Mouse (Mus musculus): ENCODE measurements around the gene Olfr589. TPM values are rescaled to one million over a fixed set of nuclear protein-coding genes. Genes with fewer than 3 reads are reported as not detected.
"Not testable (repeated sequence)": the region's sequence is repeated elsewhere in the genome, so short reads cannot be mapped to it uniquely, and the experiment has no call there.

The Olfr589 gene
- polyA plus RNA-seq (2015; fragmentation: Nextera tagmentation; extraction: Ambion mirVana), result not detected in 2 replicates

GRCm38 (mm10) chr7:103156256-103156655 lies at the start of gene Olfr589:
Gene Olfr589 (minus strand): TSS chr7:103156356.
- H3K9ac ChIP-seq (ENCODE audit: low read depth, low read length), result no peak within 1 kb of the TSS
- 77% methylated on average over 2 of the region's 2 CpGs for WGBS
- ATAC-seq, result no peak
- H3K4me3 ChIP-seq (ENCODE audit: low read depth, low read length), result no peak within 1 kb of the TSS
- no peak within 1 kb of the TSS for H3K27ac ChIP-seq (ENCODE audit: low read length)
- no peaks in the 10 kb centered on the region for H3K4me1 ChIP-seq (ENCODE audit: control insufficient read depth, insufficient read depth, low read length)
- no peaks in the 10 kb centered on the region for H3K27me3 ChIP-seq (ENCODE audit: control insufficient read depth, insufficient read depth, low read depth, low read length)
- no peak within 1 kb of the TSS for H3K4me2 ChIP-seq (ENCODE audit: low read length)
- H3K36me3 ChIP-seq (ENCODE audit: control insufficient read depth, insufficient read depth, low read length), result no peaks in the 10 kb centered on the region
- no peaks in the 10 kb centered on the region for H3K9me3 ChIP-seq (replicated peaks; ENCODE audit: control insufficient read depth, low read length, poor library complexity, severe bottlenecking)

DNA sequence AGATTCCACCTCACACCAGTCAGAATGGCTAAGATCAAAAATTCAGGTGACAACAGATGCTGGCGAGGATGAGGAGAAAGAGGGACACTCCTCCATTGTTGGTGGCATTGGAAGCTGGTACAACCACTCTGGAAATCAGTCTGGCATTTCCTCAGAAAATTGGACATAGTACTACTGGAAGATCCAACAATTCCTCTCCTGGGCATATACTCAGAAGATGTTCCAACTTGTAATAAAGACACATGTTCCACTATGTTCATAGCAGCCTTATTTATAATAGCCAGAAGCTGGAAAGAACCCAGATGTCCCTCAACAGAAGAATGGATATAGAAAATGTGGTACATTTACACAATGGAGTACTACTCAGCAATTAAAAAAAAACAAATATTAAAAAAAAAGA lies 28.3 kb upstream of the Olfr589 start, which contains the start of gene Olfr592:
Gene Olfr592 (plus strand): TSS at position 301 of the 400 bp plus-strand sequence.
- not testable (repeated sequence) for H3K27ac ChIP-seq (ENCODE audit: low read length); H3K36me3 ChIP-seq (ENCODE audit: control insufficient read depth, insufficient read depth, low read length); H3K4me1 ChIP-seq (ENCODE audit: control insufficient read depth, insufficient read depth, low read length); H3K27me3 ChIP-seq (ENCODE audit: control insufficient read depth, insufficient read depth, low read depth, low read length); H3K4me2 ChIP-seq (ENCODE audit: low read length); ATAC-seq; H3K4me3 ChIP-seq (ENCODE audit: low read depth, low read length); H3K9me3 ChIP-seq (replicated peaks; ENCODE audit: control insufficient read depth, low read length, poor library complexity, severe bottlenecking); H3K9ac ChIP-seq (ENCODE audit: low read depth, low read length)
- 93% methylated on average over 1 of the region's 1 CpGs for WGBS

- H3K36me3 ChIP-seq (ENCODE audit: control insufficient read depth, insufficient read depth, low read length), result no peaks in the 10 kb centered on the region
- no peak within 1 kb of the TSS for H3K4me3 ChIP-seq (ENCODE audit: low read depth, low read length)
- H3K27ac ChIP-seq (ENCODE audit: low read length), result no peak within 1 kb of the TSS
- no peak within 1 kb of the TSS for H3K4me2 ChIP-seq (ENCODE audit: low read length)
- no peak within 1 kb of the TSS for H3K9ac ChIP-seq (ENCODE audit: low read depth, low read length)
- WGBS, result 79% methylated on average over 1 of the region's 1 CpGs
- ATAC-seq, result no peak
- H3K9me3 ChIP-seq (replicated peaks; ENCODE audit: control insufficient read depth, low read length, poor library complexity, severe bottlenecking), result peaks cover 7% of the 10 kb centered on the region
- H3K27me3 ChIP-seq (ENCODE audit: control insufficient read depth, insufficient read depth, low read depth, low read length), result no peaks in the 10 kb centered on the region
- no peaks in the 10 kb centered on the region for H3K4me1 ChIP-seq (ENCODE audit: control insufficient read depth, insufficient read depth, low read length)
These were observed 22.1 kb upstream of the Olfr589 start, which contains the start of gene Olfr591 for GRCm38 (mm10) chr7:103178240-103178639. Gene Olfr591 (minus strand): TSS chr7:103178340.

GRCm38 (mm10) chr7:103169697-103170096 lies 13.5 kb upstream of the Olfr589 start:
- WGBS, result 85% methylated on average over 5 of the region's 5 CpGs
- no peak for ATAC-seq
- Histone ChIP-seq H3K36me3 (ENCODE audit: control insufficient read depth, insufficient read depth, low read length) (no peaks in the 10 kb centered on the region), H3K4me1 (ENCODE audit: control insufficient read depth, insufficient read depth, low read length) (no peaks in the 10 kb centered on the region), H3K27me3 (ENCODE audit: control insufficient read depth, insufficient read depth, low read depth, low read length) (no peaks in the 10 kb centered on the region), H3K27ac (ENCODE audit: low read length) (no peak overlapping the region), H3K4me2 (ENCODE audit: low read length) (no peak overlapping the region), H3K9me3 (replicated peaks; ENCODE audit: control insufficient read depth, low read length, poor library complexity, severe bottlenecking) (no peaks in the 10 kb centered on the region), H3K9ac (ENCODE audit: low read depth, low read length) (no peak overlapping the region), H3K4me3 (ENCODE audit: low read depth, low read length) (no peak overlapping the region)

- Histone ChIP-seq H3K36me3 (ENCODE audit: control insufficient read depth, insufficient read depth, low read length) (no peaks in the 10 kb centered on the region), H3K27me3 (ENCODE audit: control insufficient read depth, insufficient read depth, low read depth, low read length) (no peaks in the 10 kb centered on the region), H3K27ac (ENCODE audit: low read length) (no peak within 1 kb of the TSS), H3K9ac (ENCODE audit: low read depth, low read length) (no peak within 1 kb of the TSS), H3K4me3 (ENCODE audit: low read depth, low read length) (no peak within 1 kb of the TSS), H3K4me1 (ENCODE audit: control insufficient read depth, insufficient read depth, low read length) (no peaks in the 10 kb centered on the region), H3K4me2 (ENCODE audit: low read length) (no peak within 1 kb of the TSS), H3K9me3 (replicated peaks; ENCODE audit: control insufficient read depth, low read length, poor library complexity, severe bottlenecking) (no peaks in the 10 kb centered on the region)
- WGBS, result 86% methylated on average over 1 of the region's 1 CpGs
- no peak for ATAC-seq
These were observed 15.6 kb downstream of the Olfr589 start, which contains the start of gene Olfr588-ps1 for GRCm38 (mm10) chr7:103140579-103140978. Gene Olfr588-ps1 (plus strand): TSS chr7:103140879.

DNA sequence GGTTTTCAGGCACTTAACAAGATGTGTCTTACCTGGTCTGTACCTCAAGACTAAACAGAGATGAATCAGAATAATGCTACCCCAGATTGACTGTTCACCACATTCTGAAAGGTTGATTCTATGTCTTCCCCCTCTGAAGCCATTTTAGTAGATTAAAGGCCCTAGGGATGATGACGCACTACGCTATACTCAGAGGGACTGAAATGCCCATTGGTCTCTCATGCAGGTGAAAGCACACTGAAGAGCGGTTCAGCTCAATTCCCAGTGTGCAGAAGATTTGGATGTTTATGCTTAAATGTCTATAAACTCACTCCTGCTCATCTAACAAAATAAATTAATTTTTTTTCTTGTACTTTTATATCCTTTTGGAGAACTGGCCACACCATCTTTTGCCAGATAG lies 30.6 kb downstream of the Olfr589 start, which contains the start of gene Olfr586:
Gene Olfr586 (minus strand): TSS at position 101 of the 400 bp plus-strand sequence.
- no peak within 1 kb of the TSS for H3K27ac ChIP-seq (ENCODE audit: low read length)
- H3K9ac ChIP-seq (ENCODE audit: low read depth, low read length), result no peak within 1 kb of the TSS
- no peaks in the 10 kb centered on the region for H3K27me3 ChIP-seq (ENCODE audit: control insufficient read depth, insufficient read depth, low read depth, low read length)
- no peak within 1 kb of the TSS for H3K4me2 ChIP-seq (ENCODE audit: low read length)
- H3K4me1 ChIP-seq (ENCODE audit: control insufficient read depth, insufficient read depth, low read length), result no peaks in the 10 kb centered on the region
- ATAC-seq, result no peak
- WGBS, result 89% methylated on average over 3 of the region's 3 CpGs
- no peak within 1 kb of the TSS for H3K4me3 ChIP-seq (ENCODE audit: low read depth, low read length)
- no peaks in the 10 kb centered on the region; the same call in 1 of the 2 replicates for H3K9me3 ChIP-seq (replicated peaks; ENCODE audit: control insufficient read depth, low read length, poor library complexity, severe bottlenecking)
- H3K36me3 ChIP-seq (ENCODE audit: control insufficient read depth, insufficient read depth, low read length), result no peaks in the 10 kb centered on the region

DNA sequence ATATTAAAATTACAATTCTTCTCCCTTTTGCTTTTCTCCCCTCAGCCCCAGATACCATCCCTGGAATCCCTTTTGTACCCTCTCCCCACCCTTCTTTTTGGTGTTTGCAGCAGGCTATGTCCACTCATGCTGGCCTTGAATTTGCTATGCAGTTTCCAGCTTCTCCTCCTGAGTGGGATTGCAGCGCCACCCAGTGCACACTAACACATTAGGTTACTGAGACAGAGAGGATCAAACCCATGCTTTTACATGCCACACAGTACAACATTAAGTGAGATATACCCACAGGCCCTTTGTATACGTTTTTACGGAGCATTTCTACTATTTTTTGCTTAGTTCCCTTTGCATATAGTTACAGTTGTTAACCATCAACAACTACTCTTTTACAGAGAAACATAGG lies 36.8 kb downstream of the Olfr589 start:
- H3K9me3 ChIP-seq (replicated peaks; ENCODE audit: control insufficient read depth, low read length, poor library complexity, severe bottlenecking), result no peaks in the 10 kb centered on the region
- no peak overlapping the region for H3K27ac ChIP-seq (ENCODE audit: low read length)
- H3K4me1 ChIP-seq (ENCODE audit: control insufficient read depth, insufficient read depth, low read length), result no peaks in the 10 kb centered on the region
- ATAC-seq, result no peak
- no peaks in the 10 kb centered on the region for H3K36me3 ChIP-seq (ENCODE audit: control insufficient read depth, insufficient read depth, low read length)
- H3K27me3 ChIP-seq (ENCODE audit: control insufficient read depth, insufficient read depth, low read depth, low read length), result no peaks in the 10 kb centered on the region
- 54% methylated on average over 3 of the region's 3 CpGs for WGBS
- H3K4me2 ChIP-seq (ENCODE audit: low read length), result no peak overlapping the region
- H3K4me3 ChIP-seq (ENCODE audit: low read depth, low read length), result no peak overlapping the region
- no peak overlapping the region for H3K9ac ChIP-seq (ENCODE audit: low read depth, low read length)

Other genes with a start within 250 kb of the Olfr589 start
- gene Olfr571, start 238.8 kb downstream of the Olfr589 start, polyA plus RNA-seq (2015; fragmentation: Nextera tagmentation; extraction: Ambion mirVana), result not detected in 2 replicates
- gene Olfr572, start 231.9 kb downstream of the Olfr589 start, polyA plus RNA-seq (2015; fragmentation: Nextera tagmentation; extraction: Ambion mirVana), result not detected in 2 replicates
- gene Olfr573-ps1, start 213.8 kb downstream of the Olfr589 start, polyA plus RNA-seq (2015; fragmentation: Nextera tagmentation; extraction: Ambion mirVana), result not detected in 2 replicates
- not detected in 2 replicates for gene Olfr574, start 207.9 kb downstream of the Olfr589 start, polyA plus RNA-seq (2015; fragmentation: Nextera tagmentation; extraction: Ambion mirVana)
- gene Olfr575, start 197.6 kb downstream of the Olfr589 start, polyA plus RNA-seq (2015; fragmentation: Nextera tagmentation; extraction: Ambion mirVana), result not detected in 2 replicates
- not detected in 2 replicates for gene Olfr576, start 193.7 kb downstream of the Olfr589 start, polyA plus RNA-seq (2015; fragmentation: Nextera tagmentation; extraction: Ambion mirVana)
- not detected in 2 replicates for gene Olfr577, start 180.4 kb downstream of the Olfr589 start, polyA plus RNA-seq (2015; fragmentation: Nextera tagmentation; extraction: Ambion mirVana)
- not detected in 2 replicates for gene Olfr578, start 167.0 kb downstream of the Olfr589 start, polyA plus RNA-seq (2015; fragmentation: Nextera tagmentation; extraction: Ambion mirVana)
- gene Olfr582, start 118.3 kb downstream of the Olfr589 start, polyA plus RNA-seq (2015; fragmentation: Nextera tagmentation; extraction: Ambion mirVana), result not detected in 2 replicates
- gene Olfr583, start 105.1 kb downstream of the Olfr589 start, polyA plus RNA-seq (2015; fragmentation: Nextera tagmentation; extraction: Ambion mirVana), result not detected in 2 replicates
- gene Olfr584, start 74.5 kb downstream of the Olfr589 start, polyA plus RNA-seq (2015; fragmentation: Nextera tagmentation; extraction: Ambion mirVana), result not detected in 2 replicates
- gene Olfr585, start 58.6 kb downstream of the Olfr589 start, polyA plus RNA-seq (2015; fragmentation: Nextera tagmentation; extraction: Ambion mirVana), result not detected in 2 replicates
- not detected in 2 replicates for gene Olfr586, start 30.7 kb downstream of the Olfr589 start, polyA plus RNA-seq (2015; fragmentation: Nextera tagmentation; extraction: Ambion mirVana)
- not detected in 2 replicates for gene Olfr588-ps1, start 15.5 kb downstream of the Olfr589 start, polyA plus RNA-seq (2015; fragmentation: Nextera tagmentation; extraction: Ambion mirVana)
- gene Olfr591, start 22.0 kb upstream of the Olfr589 start, polyA plus RNA-seq (2015; fragmentation: Nextera tagmentation; extraction: Ambion mirVana), result not detected in 2 replicates
- gene Olfr592, start 28.4 kb upstream of the Olfr589 start, polyA plus RNA-seq (2015; fragmentation: Nextera tagmentation; extraction: Ambion mirVana), result not detected in 2 replicates
- gene Olfr593, start 55.5 kb upstream of the Olfr589 start, polyA plus RNA-seq (2015; fragmentation: Nextera tagmentation; extraction: Ambion mirVana), result not detected in 2 replicates
- gene Olfr594, start 60.6 kb upstream of the Olfr589 start, polyA plus RNA-seq (2015; fragmentation: Nextera tagmentation; extraction: Ambion mirVana), result not detected in 2 replicates
- gene Usp17ld, start 96.1 kb upstream of the Olfr589 start, polyA plus RNA-seq (2015; fragmentation: Nextera tagmentation; extraction: Ambion mirVana), result not detected in 2 replicates
- 0.06 TPM in 1 of 2 replicates, not detected in the other for gene Olfr596, start 149.3 kb upstream of the Olfr589 start, polyA plus RNA-seq (2015; fragmentation: Nextera tagmentation; extraction: Ambion mirVana)
- gene Olfr597, start 160.0 kb upstream of the Olfr589 start, polyA plus RNA-seq (2015; fragmentation: Nextera tagmentation; extraction: Ambion mirVana), result not detected in 2 replicates
- not detected in 2 replicates for gene Olfr598, start 167.2 kb upstream of the Olfr589 start, polyA plus RNA-seq (2015; fragmentation: Nextera tagmentation; extraction: Ambion mirVana)
- not detected in 2 replicates for gene Olfr599, start 179.6 kb upstream of the Olfr589 start, polyA plus RNA-seq (2015; fragmentation: Nextera tagmentation; extraction: Ambion mirVana)
- gene Olfr600, start 193.3 kb upstream of the Olfr589 start, polyA plus RNA-seq (2015; fragmentation: Nextera tagmentation; extraction: Ambion mirVana), result not detected in 2 replicates
- gene Olfr601, start 206.3 kb upstream of the Olfr589 start, polyA plus RNA-seq (2015; fragmentation: Nextera tagmentation; extraction: Ambion mirVana), result not detected in 2 replicates
- not detected in 2 replicates for gene Olfr603, start 229.8 kb upstream of the Olfr589 start, polyA plus RNA-seq (2015; fragmentation: Nextera tagmentation; extraction: Ambion mirVana)

Measured in midbrain, embryonic 16.5 days (tissue).